Mouse (Mus musculus) layer of hippocampus, adult 11-12 months (tissue): ENCODE measurements around the gene Pigb.

Source experiments
- DNase-seq: peaks from one replicate; pipeline ENCODE4 v3.0.0; 2022; ENCODE audit warnings: low spot score

Gene Pigb

DNA sequence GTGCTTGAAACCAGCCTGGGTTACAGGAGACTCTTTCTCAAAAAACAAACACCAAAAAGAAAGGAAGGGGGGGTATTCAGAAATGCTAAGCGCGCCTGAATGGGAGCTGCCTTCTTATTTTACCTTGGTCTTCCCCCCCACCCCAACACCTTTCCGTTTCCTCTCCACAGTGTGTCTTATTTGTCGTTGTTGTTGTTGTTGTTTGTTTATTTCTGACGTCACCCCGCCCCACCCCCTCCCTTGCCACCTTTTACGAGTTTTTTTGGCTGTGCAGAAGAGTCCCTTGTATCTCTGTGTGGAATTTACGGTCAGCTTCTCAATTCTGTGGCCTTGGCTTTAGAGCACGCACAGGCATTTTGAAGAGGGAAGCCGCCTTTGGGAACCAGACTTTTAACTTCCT is 5.5 kb upstream of the Pigb start:
- no peak for DNase-seq

DNA sequence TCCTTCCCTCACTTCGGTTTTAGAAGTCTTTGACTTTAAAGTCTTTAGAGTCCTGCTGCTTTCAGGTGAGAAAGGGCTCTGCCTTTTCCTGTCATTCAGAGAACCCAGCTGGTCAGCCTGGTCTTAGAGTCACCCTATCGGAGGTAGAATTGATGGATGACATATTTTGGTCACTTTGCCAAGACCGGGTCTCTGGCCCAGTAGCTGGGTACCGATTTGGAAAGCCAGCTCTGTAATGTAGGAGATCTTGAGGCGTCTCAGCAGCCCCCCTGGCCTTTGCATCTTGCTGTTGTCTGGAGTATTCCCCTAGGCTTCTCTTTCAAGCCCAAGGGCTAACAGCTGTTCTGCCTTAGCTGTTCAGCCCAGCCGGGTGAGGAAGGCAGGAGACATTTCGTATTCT is 5.0 kb upstream of the Pigb start:
- DNase-seq = no peak

DNA sequence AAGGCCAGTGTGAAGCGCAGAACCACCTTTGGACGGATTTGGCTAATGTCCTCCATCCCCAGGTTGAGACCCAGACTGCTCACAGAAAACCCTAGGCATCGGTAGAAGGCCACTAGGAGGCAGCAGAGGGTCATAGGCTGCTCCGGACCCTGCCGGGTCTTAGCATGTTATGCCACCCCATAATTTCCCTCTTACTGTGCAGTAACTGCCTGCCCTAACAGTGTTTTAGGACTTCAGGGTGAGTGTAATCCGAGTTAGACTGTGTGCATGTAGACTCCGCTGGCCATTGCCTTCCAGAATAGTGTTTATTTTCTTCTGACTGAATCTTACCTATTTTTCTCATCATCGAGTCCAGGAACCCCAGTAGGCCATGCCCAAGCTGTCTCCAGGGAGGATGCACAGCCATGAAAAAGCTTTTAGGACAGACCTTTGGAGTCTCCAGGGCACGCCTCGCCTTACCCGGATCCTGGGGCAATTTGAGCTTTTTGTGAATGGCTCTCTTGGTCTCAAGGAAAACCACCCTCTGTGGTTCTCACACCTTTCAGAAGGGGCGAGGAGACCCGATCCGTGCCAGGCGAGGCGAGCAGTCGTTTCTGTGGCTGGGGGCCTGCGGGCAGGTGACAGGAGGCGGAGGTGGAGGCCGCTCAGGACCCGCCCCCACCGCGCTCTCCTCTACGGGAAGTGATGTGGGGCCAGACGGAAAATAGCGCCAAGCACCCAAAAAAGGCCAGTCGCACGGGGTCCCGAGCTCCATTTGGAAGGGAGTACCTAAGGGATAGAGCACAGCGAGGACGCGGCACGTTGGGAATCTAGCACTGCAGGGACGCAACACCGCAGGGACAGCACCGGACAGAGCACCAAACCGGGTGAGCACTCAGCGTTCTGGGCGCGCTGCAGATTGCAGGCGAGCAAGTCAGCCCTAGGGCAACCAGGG is 4.2 kb upstream of the Pigb start, which contains the start of gene Rab27a:
Rab27a (plus strand) TSS at position 709 of the 934 bp plus-strand sequence.
- DNase-seq = peak; percentile 91

DNA sequence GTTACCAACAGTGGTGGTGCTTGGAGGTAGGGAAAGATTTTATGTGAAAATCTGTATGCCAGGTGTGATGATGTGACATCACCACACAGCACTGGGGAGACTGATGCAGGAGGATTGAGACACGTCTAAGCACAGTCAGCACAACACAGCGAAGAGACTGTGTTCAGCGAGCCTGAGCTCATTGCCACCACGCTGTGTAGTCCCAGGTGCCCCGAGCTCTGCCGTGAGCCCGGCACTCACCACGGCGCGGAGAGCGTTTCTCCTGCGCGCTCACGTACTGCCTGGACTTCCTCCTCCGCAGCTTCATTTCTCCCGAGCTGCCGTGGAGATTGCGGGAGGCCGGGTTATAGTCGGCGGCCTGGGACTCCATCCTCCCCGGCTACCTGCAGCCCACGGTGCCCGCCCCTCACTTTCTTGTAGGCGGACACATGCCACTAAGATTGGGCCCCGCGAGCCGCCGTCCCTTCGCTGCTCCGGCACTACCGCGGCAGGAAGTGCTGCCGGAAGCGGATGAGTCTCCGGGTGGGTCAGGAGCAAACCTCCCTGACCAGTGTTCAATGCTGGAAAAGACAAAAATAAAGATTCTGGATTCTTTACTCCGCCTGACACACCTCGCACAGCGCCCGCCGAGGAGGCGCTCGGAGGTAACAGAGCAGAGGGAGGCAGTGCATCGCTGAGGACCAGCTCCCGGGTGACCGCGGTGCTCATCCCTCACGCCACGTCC is 794 bp downstream of the Pigb start:
- peak; percentile 90 for DNase-seq

DNA sequence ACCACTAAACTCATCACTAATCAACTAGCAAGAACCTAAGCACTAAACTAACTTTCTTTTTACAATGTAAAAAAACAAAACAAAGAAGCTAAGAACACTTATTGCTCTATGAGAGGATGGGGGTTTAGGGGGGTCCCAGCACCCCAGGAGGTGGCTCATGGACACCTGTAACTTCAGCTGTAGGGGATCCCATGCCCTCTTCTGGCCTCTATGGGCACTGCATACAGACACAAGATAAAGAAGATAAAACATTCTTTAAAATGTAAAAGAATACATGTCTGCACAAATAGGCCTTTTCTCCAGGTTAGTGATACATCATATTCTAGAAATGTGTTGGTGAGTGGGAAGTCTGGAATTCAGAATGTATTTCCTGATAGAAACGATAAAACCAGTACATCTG is 6.8 kb downstream of the Pigb start:
- DNase-seq = no peak

DNA sequence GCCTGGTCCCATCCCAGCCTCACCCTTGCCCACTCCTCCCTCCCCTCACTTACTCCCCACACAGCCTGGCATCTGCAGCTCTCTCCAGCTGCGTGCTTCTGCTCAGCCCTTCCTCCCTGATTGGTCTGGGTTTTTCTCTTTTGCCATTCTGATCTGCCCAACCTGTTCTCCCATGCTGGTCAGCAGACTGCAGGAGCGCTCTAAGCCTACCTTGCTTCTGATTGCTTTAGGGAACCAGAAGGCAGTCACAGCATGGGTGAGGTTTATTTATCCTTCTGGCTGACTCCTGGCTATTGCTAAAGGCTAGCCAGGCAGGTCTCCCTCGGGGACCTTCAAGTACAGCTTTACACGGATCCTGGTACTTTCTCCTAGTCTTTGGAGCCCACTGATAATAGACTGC is 8.8 kb downstream of the Pigb start:
- no peak for DNase-seq

DNA sequence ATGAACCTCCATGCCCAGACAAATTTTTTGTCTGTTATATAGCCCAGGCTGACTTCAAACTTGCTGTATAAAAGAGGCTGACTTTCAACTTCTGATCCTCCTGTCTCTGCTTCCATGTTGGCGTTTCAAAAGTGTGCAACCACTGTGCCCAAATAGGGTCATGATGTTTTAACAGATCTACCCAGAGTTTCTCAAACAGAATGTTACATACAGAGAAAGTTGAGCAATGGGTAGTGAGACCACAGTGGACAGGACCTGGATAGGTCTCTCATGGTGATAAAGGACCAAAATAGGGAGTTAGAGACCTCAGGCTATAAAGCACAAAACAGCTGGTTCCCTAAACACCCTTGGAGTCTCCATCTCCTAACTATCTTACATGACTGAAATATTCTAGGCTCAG is 9.7 kb downstream of the Pigb start:
- DNase-seq = no peak

DNA sequence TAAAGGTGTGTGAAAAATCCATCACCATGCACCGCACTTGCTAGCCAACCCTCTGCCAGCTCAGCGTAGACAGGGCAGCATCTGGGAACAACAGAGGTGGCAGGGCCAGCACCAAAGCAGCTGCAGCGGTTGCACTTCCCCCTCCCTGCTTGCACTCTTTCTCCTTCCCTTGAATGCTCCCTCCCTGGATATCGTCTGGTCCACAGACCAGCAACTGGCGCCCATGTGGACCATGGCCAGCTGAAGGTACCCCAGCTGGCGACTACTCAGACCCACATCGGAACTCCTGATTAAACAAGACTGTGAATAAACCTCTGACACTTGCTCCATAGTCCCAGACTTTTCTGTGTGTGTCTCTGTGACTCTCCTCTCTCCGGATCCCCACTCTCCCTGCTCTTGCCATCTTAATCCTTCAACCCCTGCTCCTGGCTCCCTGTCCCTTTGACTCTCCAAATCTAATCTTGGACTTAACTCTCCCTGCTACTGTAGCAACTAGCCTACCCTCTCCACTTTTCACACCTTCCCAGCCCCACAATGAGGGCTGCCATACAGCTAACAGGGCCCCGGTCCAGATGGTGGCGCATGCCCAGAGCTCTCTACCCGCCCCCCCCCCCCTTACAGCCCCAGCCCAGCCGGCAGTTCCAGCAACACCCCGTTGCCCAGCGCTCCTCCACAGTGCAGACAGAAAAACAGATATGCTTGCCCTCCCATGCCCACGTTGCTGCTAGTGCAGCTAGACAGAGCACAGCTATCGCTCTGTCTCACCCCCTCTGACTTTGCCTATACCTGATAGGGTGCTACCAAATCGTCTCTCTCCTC is 14.2 kb downstream of the Pigb start:
- peak; percentile 29 for DNase-seq

DNA sequence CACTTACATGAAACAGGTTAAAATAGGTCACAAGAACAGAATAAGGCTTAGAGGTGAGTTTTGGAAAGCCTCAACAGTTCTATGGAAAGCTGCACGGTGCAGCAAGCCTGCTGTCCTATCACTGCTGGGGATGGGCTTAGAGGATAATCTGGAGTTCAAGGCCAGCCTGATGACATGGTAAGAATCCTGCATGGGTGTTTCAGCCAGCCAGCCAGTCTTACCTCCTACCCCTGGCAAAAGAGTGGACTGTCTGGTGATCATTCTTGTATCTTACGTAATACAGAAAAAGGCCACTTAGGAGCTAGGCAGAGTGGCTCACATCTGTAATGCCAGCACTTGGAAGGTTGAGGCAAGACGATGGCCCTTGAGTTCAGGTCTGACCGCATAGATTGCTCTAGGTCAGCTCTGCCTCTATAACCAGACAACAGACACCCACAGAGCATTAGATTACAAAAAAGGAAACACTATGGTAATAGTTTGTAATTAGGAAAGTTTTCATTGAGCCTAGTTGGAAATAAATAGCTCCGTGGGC is 19.5 kb downstream of the Pigb start:
- DNase-seq = no peak

DNA sequence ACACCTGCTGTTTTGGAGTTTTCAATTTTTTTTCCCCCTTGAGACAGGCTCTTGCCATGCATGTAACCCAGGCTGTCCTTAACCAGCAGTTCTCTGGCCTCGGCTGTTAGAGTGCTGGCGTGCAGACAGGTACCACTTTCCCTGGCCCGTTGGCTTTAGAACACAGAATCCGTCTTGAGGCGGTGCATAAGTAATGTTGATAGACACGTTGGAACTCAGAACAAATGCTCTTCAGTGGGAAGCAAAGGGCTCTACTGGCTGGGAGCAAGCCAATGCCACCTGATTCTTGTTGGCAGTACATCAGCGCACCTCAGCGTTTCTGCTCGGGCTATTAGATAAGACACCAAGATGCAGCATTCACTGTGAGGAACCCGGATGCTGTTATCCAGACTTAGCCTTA is 20.3 kb downstream of the Pigb start:
- DNase-seq = no peak

DNA sequence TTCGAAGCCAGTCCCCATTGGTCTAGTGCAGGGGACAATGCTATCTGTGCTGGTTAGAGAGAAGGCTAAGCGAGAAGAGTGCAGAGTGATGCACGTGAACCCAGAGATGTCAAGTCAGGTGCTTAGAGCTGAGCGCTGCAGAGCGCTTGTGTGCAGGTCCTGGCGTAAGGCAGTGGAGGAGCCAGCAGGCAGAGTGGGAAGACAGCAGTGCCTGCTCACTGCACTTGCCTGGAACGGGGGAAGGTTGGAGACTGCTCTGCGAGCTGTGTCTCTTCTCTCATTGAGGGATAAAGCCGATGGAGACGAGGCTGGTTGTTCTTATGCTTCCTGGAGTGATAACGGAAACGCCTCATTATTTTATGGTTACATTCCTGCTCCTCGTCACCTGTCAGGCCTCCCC is 25.5 kb downstream of the Pigb start:
- peak; percentile 41 for DNase-seq

DNA sequence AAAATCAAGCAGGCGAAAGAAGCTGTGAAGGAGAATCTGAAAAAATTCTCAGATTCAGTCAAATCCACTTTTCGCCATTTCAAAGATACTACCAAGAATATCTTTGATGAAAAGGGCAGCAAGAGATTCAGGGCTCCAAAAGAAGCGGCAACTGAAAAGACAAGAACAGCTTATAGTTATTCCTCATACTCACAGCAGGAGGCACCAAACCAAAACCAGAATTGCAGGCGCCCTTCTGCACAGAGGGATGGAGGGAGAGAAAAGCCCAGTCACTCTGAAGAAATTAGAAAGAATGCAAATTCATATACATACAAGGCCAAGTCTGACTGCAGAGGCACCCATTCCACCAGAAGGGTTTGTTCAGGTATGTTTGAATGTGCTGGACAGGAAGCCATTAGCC is 27.5 kb downstream of the Pigb start:
- no peak for DNase-seq

DNA sequence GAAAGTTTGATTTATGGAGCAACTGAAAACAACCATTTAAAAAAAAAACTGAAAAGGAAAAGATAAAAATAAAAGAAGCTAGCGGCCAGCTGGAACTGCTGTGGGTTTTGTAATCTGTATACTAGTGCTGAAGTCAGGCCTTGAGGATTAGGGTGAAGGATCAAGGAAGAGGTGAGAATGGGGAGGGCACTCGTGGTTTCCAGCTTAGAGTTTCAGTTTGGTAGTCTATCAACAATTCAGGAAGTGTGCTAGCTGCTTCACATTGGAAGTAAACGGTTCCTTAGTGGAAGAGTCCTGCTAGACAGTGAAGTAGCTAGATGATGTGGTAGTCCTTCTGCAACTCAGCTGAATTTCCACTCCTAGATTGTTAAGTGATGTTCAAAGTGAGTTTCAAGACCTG is 31.8 kb downstream of the Pigb start:
- no peak for DNase-seq

DNA sequence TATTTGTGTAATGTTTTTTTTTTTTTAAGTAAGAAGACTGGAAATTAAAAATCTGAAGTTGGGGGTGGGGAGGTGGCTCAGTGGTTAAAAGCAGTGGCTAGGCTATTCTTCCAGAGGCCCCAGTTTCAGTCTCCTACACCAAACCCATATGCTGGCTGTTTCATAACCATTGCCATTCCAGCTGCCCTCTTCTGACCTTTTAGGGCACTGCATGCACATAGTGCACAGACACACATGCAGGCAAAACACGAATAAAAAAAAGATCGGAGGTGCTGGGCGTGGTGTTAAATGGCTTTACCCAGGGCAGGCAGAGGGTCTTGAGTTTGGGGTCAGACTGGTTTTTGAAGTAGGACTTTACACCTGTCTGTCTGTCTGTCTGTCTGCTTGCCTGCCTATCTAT is 34.0 kb downstream of the Pigb start:
- DNase-seq = no peak

DNA sequence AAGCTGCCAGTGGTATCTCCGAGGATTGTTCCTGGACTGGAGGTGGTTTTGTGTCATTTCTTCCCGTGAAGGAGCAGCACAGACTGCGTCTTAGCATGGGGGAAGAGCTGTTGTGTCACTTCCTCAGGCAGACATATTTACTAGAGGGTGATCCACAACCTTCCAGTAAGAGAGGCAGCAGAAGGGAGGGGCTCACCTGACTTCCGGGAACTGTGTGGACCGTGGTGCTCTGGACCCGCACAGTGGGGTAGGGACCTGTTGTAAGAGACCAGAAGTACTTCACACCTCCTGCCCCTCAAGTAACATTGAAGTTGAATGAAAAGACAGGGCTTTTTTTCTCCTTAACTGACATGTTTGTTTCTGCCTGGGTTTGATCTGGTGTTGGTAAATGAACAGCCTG is 35.1 kb downstream of the Pigb start:
- DNase-seq = no peak

DNA sequence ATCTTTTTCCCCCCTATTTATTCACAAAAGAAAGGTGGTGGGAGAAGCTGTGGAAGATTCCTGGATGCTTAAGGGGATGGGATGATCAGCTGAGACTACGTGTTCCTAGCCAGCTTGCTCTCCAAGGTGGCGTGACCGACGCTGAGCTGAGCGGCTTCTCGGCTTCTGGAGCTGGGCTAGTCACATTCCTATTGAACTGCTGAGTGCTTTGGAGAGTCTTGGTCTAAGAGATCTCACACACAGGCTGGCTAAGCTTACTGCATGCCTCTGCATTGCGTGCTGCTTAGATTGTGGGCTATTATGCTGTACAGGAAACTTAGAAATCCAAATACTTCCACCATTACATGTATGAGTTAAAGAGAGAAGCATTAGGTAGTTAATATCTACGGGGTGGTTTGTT is 36.1 kb downstream of the Pigb start:
- no peak for DNase-seq

DNA sequence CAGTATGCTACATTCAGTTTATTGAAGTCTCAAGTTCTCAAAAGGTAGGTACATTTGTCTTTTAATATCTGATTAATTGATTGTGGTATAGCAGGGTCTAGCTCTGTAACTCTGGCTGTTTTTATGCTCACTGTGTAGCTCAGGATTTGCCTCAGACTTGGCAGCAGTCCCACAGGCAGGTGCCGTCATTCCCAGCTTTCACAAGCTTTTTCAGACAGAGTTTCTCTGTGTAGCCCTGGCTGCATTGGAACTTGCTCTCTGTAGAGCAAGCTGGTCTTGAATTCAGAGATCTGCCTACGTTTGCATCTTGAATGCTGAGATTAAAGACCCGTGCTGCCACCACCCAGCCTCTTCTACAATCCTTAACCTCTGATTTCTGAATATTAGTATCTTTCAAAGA is 38.0 kb downstream of the Pigb start:
- DNase-seq = no peak

DNA sequence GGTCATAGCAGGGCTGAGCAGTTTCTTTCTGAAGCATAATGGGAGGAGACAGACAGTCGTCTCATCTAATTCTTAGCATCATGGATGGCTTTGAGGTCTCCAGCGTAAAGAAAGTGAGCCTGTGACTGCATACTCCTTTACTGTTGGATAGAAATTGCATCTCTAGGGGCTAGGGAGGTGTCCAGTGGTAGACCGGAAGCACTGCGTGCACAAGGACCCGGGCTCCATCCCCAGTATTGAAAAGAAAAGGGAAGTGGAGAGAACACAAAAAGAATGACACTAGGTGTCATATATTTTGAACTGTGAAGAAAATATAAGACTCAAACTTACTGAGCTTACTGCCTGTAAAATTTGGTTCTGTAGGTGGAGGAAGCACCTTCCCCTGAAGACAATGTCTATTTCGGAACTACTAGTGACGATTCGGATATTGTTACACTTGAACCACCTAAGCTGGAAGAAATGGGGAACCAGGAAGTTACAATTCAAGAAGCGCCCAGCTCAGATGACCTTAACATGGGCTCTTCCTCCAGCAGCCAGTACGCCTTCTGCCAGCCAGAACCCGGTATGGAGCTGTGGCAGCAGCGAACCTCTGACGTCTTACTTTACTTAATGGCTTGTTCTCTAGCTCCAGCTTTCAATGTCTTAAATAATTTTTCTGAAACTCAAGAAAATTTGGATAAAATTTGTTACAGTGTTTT is 38.7 kb downstream of the Pigb start:
- no peak for DNase-seq

DNA sequence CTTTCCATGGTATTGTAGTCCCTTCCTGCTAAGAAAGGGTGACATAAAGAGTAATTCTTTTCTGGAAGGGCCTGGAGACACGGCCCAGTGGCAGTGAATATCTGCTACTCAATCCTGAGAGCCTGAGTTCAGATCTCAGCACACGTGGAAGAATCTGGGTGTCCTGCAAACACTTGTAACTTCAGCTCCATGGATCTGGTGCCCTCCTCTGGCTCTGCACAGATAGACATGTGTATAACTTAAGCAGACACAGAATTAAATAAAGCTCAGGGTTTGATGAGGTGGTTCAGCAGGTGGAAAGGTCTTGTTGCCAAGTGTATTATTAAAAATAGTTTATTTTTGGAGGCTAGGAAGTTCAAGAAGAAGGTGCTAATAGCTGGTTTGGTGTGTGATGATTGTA is 39.7 kb downstream of the Pigb start:
- DNase-seq = no peak

DNA sequence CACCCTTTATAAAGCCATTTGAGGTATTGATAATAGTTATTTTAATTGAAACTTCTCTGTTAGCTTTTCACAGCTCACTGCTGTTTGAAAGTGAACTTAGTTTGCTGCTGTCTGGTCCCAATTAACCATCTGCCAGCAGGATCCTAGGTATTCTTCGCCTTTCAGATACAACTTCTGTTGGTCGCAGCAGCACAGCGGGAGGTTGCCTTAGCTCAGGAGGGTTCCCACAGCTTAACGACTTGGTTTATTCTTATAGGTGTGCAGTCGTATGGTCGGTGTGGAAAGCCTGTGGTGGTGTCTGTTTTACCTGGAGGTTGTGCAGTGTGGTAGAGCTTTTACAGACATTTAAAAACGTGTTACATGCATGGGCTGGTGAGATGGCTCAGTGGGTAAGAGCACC is 43.4 kb downstream of the Pigb start:
- DNase-seq = no peak

DNA sequence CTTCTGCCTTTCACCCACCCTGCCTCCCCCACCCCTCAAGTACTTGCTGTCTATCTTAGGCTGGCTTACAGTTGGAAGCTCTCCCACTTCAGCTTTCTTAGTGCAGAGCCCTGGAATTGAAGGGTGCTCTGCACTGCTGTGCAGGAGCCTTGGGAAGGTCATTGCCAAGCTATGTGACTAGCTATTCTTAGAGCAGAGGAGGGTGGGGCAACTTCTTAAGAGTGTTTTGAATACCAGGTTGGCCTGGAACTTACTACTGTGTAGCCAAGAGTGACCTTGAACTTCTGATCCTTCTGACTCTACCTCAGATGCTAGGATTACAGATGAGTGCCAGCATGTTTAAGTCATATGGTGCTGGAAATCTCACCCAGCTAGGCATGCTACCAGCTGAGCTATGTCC is 44.0 kb downstream of the Pigb start:
- no peak for DNase-seq

DNA sequence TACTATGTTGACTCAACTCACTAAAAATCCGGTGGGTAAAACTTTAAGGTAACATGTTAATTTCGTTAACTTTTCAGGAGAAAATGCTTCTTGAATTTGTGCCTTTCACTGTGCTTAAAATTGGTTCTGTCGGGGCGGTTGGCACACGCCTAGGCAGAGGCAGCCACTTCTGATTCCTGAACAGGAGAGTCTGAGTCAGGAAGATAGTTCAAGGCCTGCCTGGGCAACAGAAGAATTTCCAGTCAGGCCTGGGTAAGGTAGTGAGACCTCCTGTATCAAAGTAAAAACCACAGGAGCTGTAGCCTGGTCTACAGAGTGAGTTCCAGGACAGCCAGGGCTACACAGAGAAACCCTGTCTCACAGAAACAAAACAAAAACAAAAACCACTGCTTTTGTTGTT is 47.6 kb downstream of the Pigb start:
- DNase-seq = no peak
